In genomic region chr19:7276053-7276659, GRCm38 (mm10) we compare ENCODE assay signal across 9 mouse cellular contexts. TPM values are rescaled to one million over a fixed set of nuclear protein-coding genes. Genes with fewer than 3 reads are reported as not detected.
DNase-seq lines count a peak whose midpoint lies in the region; ATAC-seq lines count a peak whose summit lies in the region.
"Had no signal": no experiment of that assay in that cellular context is flagged by ENCODE, and none has a peak within 500 bp of the region (broad histone marks: within the 10 kb centered on the region; RNA-seq: fewer than 3 reads in every experiment).

No protein-coding gene starts in this region.

- peaks cover 89% of the 10 kb centered on the region for H3K36me3 ChIP-seq in liver, embryonic 12.5 days
- peaks cover 100% of the 10 kb centered on the region for H3K36me3 ChIP-seq in limb, embryonic 12.5 days
- H3K36me3 ChIP-seq in stomach, embryonic 16.5 days (ENCODE audit: control insufficient read depth, insufficient read depth, low read length) = peaks cover 26% of the 10 kb centered on the region; the same call in 1 of the 2 replicates

- ATAC-seq in liver, embryonic 12.5 days = no peak
- no peak for ATAC-seq in limb, embryonic 12.5 days (ENCODE audit: insufficient number of reproducible peaks, insufficient read depth, low FRiP score, low TSS enrichment, low read depth)
- ATAC-seq in stomach, embryonic 16.5 days (ENCODE audit: insufficient read depth, low FRiP score) = no peak; the same call in 1 of the 2 replicates

- no peak overlapping the region for H3K9ac ChIP-seq in liver, embryonic 12.5 days
- H3K9ac ChIP-seq in limb, embryonic 12.5 days (replicated peaks) = 0 out of 2 replicates have a peak overlapping the region, but pooled peaks have one; percentile 23
- no peak overlapping the region for H3K9ac ChIP-seq in stomach, embryonic 16.5 days (ENCODE audit: low read length)

- peaks cover 15% of the 10 kb centered on the region for H3K4me1 ChIP-seq in liver, embryonic 12.5 days
- H3K4me1 ChIP-seq in limb, embryonic 12.5 days (replicated peaks) = peaks cover 34% of the 10 kb centered on the region
- H3K4me1 ChIP-seq in stomach, embryonic 16.5 days (ENCODE audit: control insufficient read depth, insufficient read depth, low read length) = peaks cover 24% of the 10 kb centered on the region

- no peaks in the 10 kb centered on the region for H3K27me3 ChIP-seq in liver, embryonic 12.5 days (replicated peaks)
- H3K27me3 ChIP-seq in limb, embryonic 12.5 days = no peaks in the 10 kb centered on the region
- no peaks in the 10 kb centered on the region for H3K27me3 ChIP-seq in stomach, embryonic 16.5 days (ENCODE audit: control insufficient read depth, insufficient read depth, low read length)

- peak; percentile 20 for DNase-seq in cerebellum, adult 11 months
- DNase-seq in cerebellum, adult 9-10 months = no peak
- no peak for DNase-seq in liver
- DNase-seq in testis, postnatal 14 days (ENCODE audit: low spot score) = no peak
- DNase-seq in adrenal gland, adult 18-20 months (ENCODE audit: low spot score in 2 of 2) = no peak
- DNase-seq: lung, postnatal 36 days had no signal

- H3K27ac ChIP-seq in liver, embryonic 12.5 days = 0 out of 2 replicates have a peak overlapping the region, but pooled peaks have one; percentile 1
- peak overlapping the region; percentile 78 for H3K27ac ChIP-seq in limb, embryonic 12.5 days
- H3K27ac ChIP-seq in stomach, embryonic 16.5 days (ENCODE audit: low read length) = peak overlapping the region; percentile 19; the same call in 1 of the 2 replicates

- 73% methylated on average over 7 of the region's 7 CpGs for WGBS in liver, embryonic 12.5 days (ENCODE audit: insufficient replicate concordance)
- WGBS in limb, embryonic 12.5 days = 51% methylated on average over 7 of the region's 7 CpGs
- 54% methylated on average over 7 of the region's 7 CpGs for WGBS in stomach, embryonic 16.5 days

- no peak overlapping the region for H3K4me2 ChIP-seq in liver, embryonic 12.5 days
- H3K4me2 ChIP-seq in limb, embryonic 12.5 days = no peak overlapping the region
- no peak overlapping the region for H3K4me2 ChIP-seq in stomach, embryonic 16.5 days (ENCODE audit: low read depth, low read length)

- no peak overlapping the region for H3K4me3 ChIP-seq in liver, embryonic 12.5 days
- no peak overlapping the region for H3K4me3 ChIP-seq in limb, embryonic 12.5 days (replicated peaks)
- no peak overlapping the region for H3K4me3 ChIP-seq in stomach, embryonic 16.5 days (replicated peaks; ENCODE audit: low read length)

- no peaks in the 10 kb centered on the region for H3K9me3 ChIP-seq in liver, embryonic 12.5 days (replicated peaks)
- no peaks in the 10 kb centered on the region for H3K9me3 ChIP-seq in limb, embryonic 12.5 days
- H3K9me3 ChIP-seq in stomach, embryonic 16.5 days (replicated peaks; ENCODE audit: control insufficient read depth, low read length) = 0 out of 2 replicates have a peak, but pooled peaks cover 5% of the 10 kb centered on the region

RNA-seq across cellular contexts. Expression of gene Rcor2, which starts 9.0 kb away (rescaled TPM):
- polyA plus RNA-seq in liver, embryonic 12.5 days (2016; fragmentation: Nextera tagmentation; extraction: Ambion mirVana) = 4.0 and 5.1 TPM in 2 replicates
- polyA plus RNA-seq in limb, embryonic 12.5 days (2016; fragmentation: Nextera tagmentation; extraction: Ambion mirVana) = 50.9 and 51.1 TPM in 2 replicates
- 5.4 and 9.7 TPM in 2 replicates for polyA plus RNA-seq in stomach, embryonic 16.5 days (2015; fragmentation: Nextera tagmentation; extraction: Ambion mirVana)
- 1 to 10 TPM; 1.5 to 2.5 TPM for total RNA-seq in adrenal gland, adult 18-20 months (2021)

RNA-seq across cellular contexts. Expression of gene Naa40, which starts 35.2 kb away (rescaled TPM):
- 42.0 and 44.8 TPM in 2 replicates for polyA plus RNA-seq in liver, embryonic 12.5 days (2016; fragmentation: Nextera tagmentation; extraction: Ambion mirVana)
- polyA plus RNA-seq in limb, embryonic 12.5 days (2016; fragmentation: Nextera tagmentation; extraction: Ambion mirVana) = 69.7 and 73.1 TPM in 2 replicates
- polyA plus RNA-seq in stomach, embryonic 16.5 days (2015; fragmentation: Nextera tagmentation; extraction: Ambion mirVana) = 46.9 and 50.4 TPM in 2 replicates
- 10 to 100 TPM; 18.6 to 20.7 TPM for total RNA-seq in adrenal gland, adult 18-20 months (2021)

RNA-seq across cellular contexts. Expression of gene Cox8a, which starts 58.7 kb away (rescaled TPM):
- polyA plus RNA-seq in liver, embryonic 12.5 days (2016; fragmentation: Nextera tagmentation; extraction: Ambion mirVana) = 915 and 936 TPM in 2 replicates
- polyA plus RNA-seq in limb, embryonic 12.5 days (2016; fragmentation: Nextera tagmentation; extraction: Ambion mirVana) = 870 and 903 TPM in 2 replicates
- polyA plus RNA-seq in stomach, embryonic 16.5 days (2015; fragmentation: Nextera tagmentation; extraction: Ambion mirVana) = 986 and 1,009 TPM in 2 replicates
- 1,000 to 10,000 TPM; 1,005 to 1,597 TPM for total RNA-seq in adrenal gland, adult 18-20 months (2021)

Comparison
In these comparisons a context has a peak if more than half of its experiments do, and no peak if none do; other contexts are left out.
1. H3K27ac ChIP-seq: peak in every context shown above with its lines; median percentile 78 in limb, embryonic 12.5 days; 19 in stomach, embryonic 16.5 days; 1 in liver, embryonic 12.5 days.